Mouse (Mus musculus) embryonic facial prominence, embryonic 14.5 days (tissue): ENCODE measurements around the gene Stard13. TPM values are rescaled to one million over a fixed set of nuclear protein-coding genes. Genes with fewer than 3 reads are reported as not detected.

Experiments
- ATAC-seq: fragments of 200-750 bp; cut with Nextera tagmentation; 2 replicates; pipeline ENCODE4 v1.8.0; 2017; ENCODE audit warnings: low read depth, moderate number of reproducible peaks, moderate TSS enrichment
- DNase-seq: peaks from one replicate; pipeline ENCODE4 v3.0.0-alpha.2; 2015; ENCODE audit warnings: low spot score
- H3K27ac ChIP-seq: fragments of 300-500 bp; sonication (generic); replicated peaks from 2 replicates; pipeline ENCODE4 v1.5.1; 2014; ENCODE audit warnings: low read depth, mild to moderate bottlenecking, low read length, moderate library complexity
- H3K27me3 ChIP-seq: fragments of 300-500 bp; sonication (generic); replicated peaks from 2 replicates; pipeline ENCODE4 v1.6.1; 2014; ENCODE audit warnings: low read length; ENCODE audit not compliant: control insufficient read depth, insufficient read depth
- H3K36me3 ChIP-seq: fragments of 300-500 bp; sonication (generic); 2 replicates; pipeline ENCODE4 v1.6.1; 2014; ENCODE audit warnings: low read length, mixed read lengths; ENCODE audit not compliant: control insufficient read depth, insufficient read depth
- H3K4me1 ChIP-seq: fragments of 300-500 bp; sonication (generic); 2 replicates; pipeline ENCODE4 v1.6.1; 2014; ENCODE audit warnings: antibody characterized with exemption, low read length; ENCODE audit not compliant: control insufficient read depth, insufficient read depth
- H3K4me2 ChIP-seq: fragments of 300-500 bp; sonication (generic); 2 replicates; pipeline ENCODE4 v1.6.1; 2014; ENCODE audit warnings: low read depth, mild to moderate bottlenecking, low read length, moderate library complexity, mixed read lengths
- H3K4me3 ChIP-seq: fragments of 300-500 bp; sonication (generic); 2 replicates; pipeline ENCODE4 v1.5.1; 2014; ENCODE audit warnings: low read depth, mild to moderate bottlenecking, low read length
- H3K9ac ChIP-seq: fragments of 300-500 bp; sonication (generic); 2 replicates; pipeline ENCODE4 v1.6.1; 2014; ENCODE audit warnings: low read depth, mild to moderate bottlenecking, low read length, moderate library complexity, mixed read lengths
- H3K9me3 ChIP-seq: fragments of 300-500 bp; sonication (generic); 2 replicates; pipeline ENCODE4 v1.6.1; 2016; ENCODE audit warnings: low read length; ENCODE audit not compliant: control insufficient read depth
- WGBS: fragments of 180-500 bp; shearing (Covaris S2); extraction: QIAGEN DNeasy Blood & Tissue Kit; methylation state at CpG from one replicate; pipeline ENCODE4 v1.1.7; 2014; 5-methylcytosine and 5-hydroxymethylcytosine counted together
- polyA plus RNA-seq: library from polyadenylated mRNA; unstranded; fragments of >200 nt; fragmentation: Nextera tagmentation; extraction: Ambion mirVana; gene quantifications from 2 replicates; pipeline ENCODE4 v1.2.1, GENCODE M21; 2014

The Stard13 gene
- polyA plus RNA-seq, 1 experiment from 2014 or later = 13.3 TPM

- Histone ChIP-seq H3K27ac (no peak overlapping the region), H3K4me1 (peaks cover 10% of the 10 kb centered on the region; the same call in 1 of the 2 replicates), H3K4me3 (no peak overlapping the region), H3K9ac (no peak overlapping the region), H3K9me3 (no peaks in the 10 kb centered on the region), H3K27me3 (no peaks in the 10 kb centered on the region), H3K4me2 (no peak overlapping the region), H3K36me3 (no peaks in the 10 kb centered on the region)
- no peak for DNase-seq
- 84% methylated on average over 6 of the region's 6 CpGs for WGBS
- no peak for ATAC-seq
These were observed 142.6 kb downstream of the Stard13 start for GRCm38 (mm10) chr5:151090996-151091395.

- peaks cover 7% of the 10 kb centered on the region; the same call in 1 of the 2 replicates for H3K4me1 ChIP-seq
- WGBS = 69% methylated on average over 6 of the region's 6 CpGs
- H3K4me2 ChIP-seq = no peak overlapping the region
- no peak overlapping the region for H3K27ac ChIP-seq
- H3K27me3 ChIP-seq = no peaks in the 10 kb centered on the region
- no peaks in the 10 kb centered on the region for H3K9me3 ChIP-seq
- ATAC-seq (no peak), DNase-seq (no peak)
- H3K36me3 ChIP-seq = no peaks in the 10 kb centered on the region
- H3K9ac ChIP-seq = no peak overlapping the region
- no peak overlapping the region for H3K4me3 ChIP-seq
These were observed 144.4 kb downstream of the Stard13 start for GRCm38 (mm10) chr5:151089201-151089600.

DNA sequence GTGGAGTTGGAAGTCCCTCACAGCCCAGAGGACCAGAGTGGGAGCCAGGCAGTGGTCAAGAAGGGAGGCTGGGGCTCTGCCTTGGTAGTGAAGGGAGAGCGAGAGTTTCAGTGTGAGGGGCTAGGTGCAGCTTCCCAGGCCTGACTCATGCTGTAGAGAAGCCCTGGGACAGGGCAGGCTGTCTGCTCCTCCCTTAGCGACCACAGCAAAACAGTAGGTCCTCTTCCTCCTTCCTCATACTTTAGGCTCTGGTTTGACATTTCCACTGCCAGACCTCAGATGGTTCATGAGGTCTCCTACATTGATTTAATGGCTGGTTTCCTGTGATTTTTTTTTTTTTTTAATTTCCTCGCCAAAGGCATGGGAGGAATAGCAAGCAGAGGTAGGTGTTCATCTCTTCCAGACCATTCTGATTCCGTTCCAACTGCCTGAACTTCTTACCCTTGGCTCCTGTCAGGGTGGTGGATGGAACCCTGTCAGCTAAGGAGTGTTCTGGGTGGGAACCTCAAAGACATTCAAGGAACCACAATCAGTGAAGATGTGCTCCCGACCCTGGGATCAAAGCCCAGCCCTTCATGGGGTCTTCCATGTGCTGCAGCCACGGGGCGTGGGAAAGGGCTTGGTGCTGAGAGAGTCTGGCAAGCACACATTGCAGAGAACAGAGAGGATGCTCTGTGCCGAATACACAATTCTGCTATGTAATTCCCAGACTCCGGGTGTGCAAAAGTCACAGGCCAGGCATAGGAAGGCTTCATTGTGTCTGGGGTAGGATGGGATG, 147.0 kb downstream of the Stard13 start:
- Histone ChIP-seq H3K4me2 (no peak overlapping the region), H3K4me3 (no peak overlapping the region), H3K9me3 (no peaks in the 10 kb centered on the region), H3K27me3 (no peaks in the 10 kb centered on the region), H3K9ac (no peak overlapping the region), H3K4me1 (peaks cover 7% of the 10 kb centered on the region; the same call in 1 of the 2 replicates), H3K36me3 (no peaks in the 10 kb centered on the region), H3K27ac (no peak overlapping the region)
- DNase-seq (no peak), ATAC-seq (no peak)
- WGBS = 63% methylated on average over 9 of the region's 9 CpGs

DNA sequence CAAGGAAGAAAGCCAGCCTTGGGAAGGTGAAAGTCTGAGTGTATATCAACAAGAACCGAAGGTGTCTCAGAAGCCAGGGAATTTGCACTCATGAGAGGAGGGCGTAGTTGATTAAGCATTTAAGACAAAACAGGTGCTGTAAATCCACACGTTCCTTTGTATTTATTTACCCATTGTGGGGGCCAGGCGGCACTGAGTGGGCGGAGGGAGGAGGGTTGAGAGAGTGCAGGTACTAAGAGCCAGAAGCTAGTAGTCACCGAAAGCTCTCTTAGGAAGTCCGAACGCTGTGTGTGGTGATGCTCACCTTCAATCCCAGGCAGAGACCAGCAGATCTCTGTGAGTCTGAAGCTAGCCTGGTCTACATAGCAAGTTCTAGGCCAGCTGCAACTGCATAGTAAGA, 147.9 kb downstream of the Stard13 start:
- H3K4me1 ChIP-seq = peaks cover 7% of the 10 kb centered on the region; the same call in 1 of the 2 replicates
- no peak for DNase-seq
- no peak overlapping the region for H3K27ac ChIP-seq
- H3K36me3 ChIP-seq = no peaks in the 10 kb centered on the region
- no peak overlapping the region for H3K4me2 ChIP-seq
- no peak overlapping the region for H3K4me3 ChIP-seq
- H3K27me3 ChIP-seq = no peaks in the 10 kb centered on the region
- 78% methylated on average over 8 of the region's 8 CpGs for WGBS
- no peaks in the 10 kb centered on the region for H3K9me3 ChIP-seq
- ATAC-seq = no peak
- no peak overlapping the region for H3K9ac ChIP-seq

DNA sequence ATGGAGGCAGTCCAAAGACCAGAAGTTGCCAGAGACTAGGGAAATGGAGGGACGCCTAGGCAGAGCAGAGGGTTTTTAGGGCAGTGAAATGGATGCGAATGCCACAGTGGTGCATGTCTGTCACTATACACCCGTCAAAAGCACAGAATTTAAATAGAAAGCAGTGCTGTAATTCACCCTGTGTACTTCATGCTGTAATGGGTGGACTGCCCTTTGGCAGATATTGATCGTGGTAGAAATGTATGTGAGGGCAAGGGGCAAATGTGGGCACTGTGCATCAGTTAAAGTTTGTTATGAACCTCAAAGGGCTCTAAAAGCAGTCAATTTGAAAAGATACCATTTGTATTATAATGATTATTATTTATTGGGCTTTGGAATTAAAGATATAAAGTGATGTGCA, 153.4 kb downstream of the Stard13 start:
- Histone ChIP-seq H3K27ac (no peak overlapping the region), H3K9ac (no peak overlapping the region), H3K4me2 (no peak overlapping the region), H3K4me3 (no peak overlapping the region), H3K36me3 (no peaks in the 10 kb centered on the region), H3K4me1 (no peaks in the 10 kb centered on the region), H3K27me3 (no peaks in the 10 kb centered on the region), H3K9me3 (no peaks in the 10 kb centered on the region)
- no peak for ATAC-seq
- WGBS = 81% methylated on average over 4 of the region's 4 CpGs
- DNase-seq = no peak

- H3K4me2 ChIP-seq = no peak overlapping the region
- no peak overlapping the region for H3K27ac ChIP-seq
- H3K4me3 ChIP-seq = no peak overlapping the region
- H3K4me1 ChIP-seq = no peaks in the 10 kb centered on the region
- no peaks in the 10 kb centered on the region for H3K27me3 ChIP-seq
- DNase-seq = no peak
- 100% methylated on average over 2 of the region's 2 CpGs for WGBS
- no peak for ATAC-seq
- no peaks in the 10 kb centered on the region for H3K9me3 ChIP-seq
- H3K9ac ChIP-seq = no peak overlapping the region
- no peaks in the 10 kb centered on the region for H3K36me3 ChIP-seq
These were observed 155.7 kb downstream of the Stard13 start for GRCm38 (mm10) chr5:151077953-151078352.

DNA sequence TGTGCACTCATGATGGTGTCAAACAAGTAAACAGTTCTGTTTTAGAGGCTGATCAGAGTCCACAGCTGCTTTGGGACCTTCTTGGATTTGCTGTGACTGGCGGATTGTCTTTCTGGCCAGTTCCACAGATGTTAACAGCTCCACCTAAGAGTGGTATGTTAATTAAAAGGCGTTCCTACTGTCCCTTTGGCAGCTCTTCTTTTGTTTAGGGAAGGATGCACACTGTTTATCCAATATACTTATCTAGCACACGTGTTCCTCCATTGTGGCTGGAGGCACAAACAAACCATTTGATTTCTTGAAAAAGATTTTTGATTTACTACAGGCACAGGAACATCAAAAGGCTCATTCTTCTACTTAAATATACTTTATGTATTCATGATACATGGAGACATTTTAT, 156.7 kb downstream of the Stard13 start:
- no peak for ATAC-seq
- no peak overlapping the region for H3K4me3 ChIP-seq
- no peaks in the 10 kb centered on the region for H3K9me3 ChIP-seq
- H3K4me1 ChIP-seq = no peaks in the 10 kb centered on the region
- H3K27ac ChIP-seq = no peak overlapping the region
- no peak overlapping the region for H3K9ac ChIP-seq
- H3K27me3 ChIP-seq = no peaks in the 10 kb centered on the region
- no peaks in the 10 kb centered on the region for H3K36me3 ChIP-seq
- 65% methylated on average over 3 of the region's 3 CpGs for WGBS
- DNase-seq = no peak
- no peak overlapping the region for H3K4me2 ChIP-seq

- Histone ChIP-seq H3K9me3 (no peaks in the 10 kb centered on the region), H3K27me3 (no peaks in the 10 kb centered on the region), H3K36me3 (no peaks in the 10 kb centered on the region), H3K27ac (no peak overlapping the region), H3K4me2 (no peak overlapping the region), H3K4me3 (no peak overlapping the region), H3K9ac (no peak overlapping the region), H3K4me1 (peaks cover 18% of the 10 kb centered on the region)
- DNase-seq (no peak), ATAC-seq (no peak)
- 77% methylated on average over 4 of the region's 4 CpGs for WGBS
These were observed 159.4 kb downstream of the Stard13 start for GRCm38 (mm10) chr5:151074282-151074681.

DNA sequence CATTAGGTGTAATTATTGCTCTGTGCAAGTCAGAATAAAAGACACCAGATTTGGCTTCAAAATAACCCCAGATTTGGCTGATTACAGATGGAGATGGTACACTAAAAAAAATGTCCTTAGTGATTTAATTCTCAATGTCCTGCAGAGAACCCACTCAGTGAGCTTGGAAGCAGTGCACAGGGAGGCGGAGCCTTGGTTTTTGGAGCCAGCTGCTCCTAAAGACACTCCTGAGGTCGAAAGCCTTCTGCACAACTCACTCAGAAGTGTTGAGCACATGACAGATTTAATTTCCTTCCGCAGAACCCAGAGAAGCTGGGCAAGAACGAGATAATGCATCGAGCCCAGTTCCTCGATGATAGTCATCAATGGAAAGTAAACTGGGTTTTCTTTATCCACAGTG, 162.2 kb downstream of the Stard13 start:
- ATAC-seq (0 out of 2 replicates have a peak, but pooled peaks have one; percentile 58), DNase-seq (no peak)
- Histone ChIP-seq H3K9me3 (no peaks in the 10 kb centered on the region), H3K27me3 (no peaks in the 10 kb centered on the region), H3K27ac (no peak overlapping the region), H3K4me3 (no peak overlapping the region), H3K4me1 (peaks cover 18% of the 10 kb centered on the region), H3K4me2 (no peak overlapping the region), H3K9ac (no peak overlapping the region), H3K36me3 (no peaks in the 10 kb centered on the region)
- WGBS = 38% methylated on average over 6 of the region's 6 CpGs
